Mouse (Mus musculus): ENCODE measurements at regions not wholly inside any gene's neighbourhood (a gene's known extent, or its start where the extent isn't known, plus 50 kb on each side); places are given as distances from the start of the nearest gene placed in this dataset.

DNA sequence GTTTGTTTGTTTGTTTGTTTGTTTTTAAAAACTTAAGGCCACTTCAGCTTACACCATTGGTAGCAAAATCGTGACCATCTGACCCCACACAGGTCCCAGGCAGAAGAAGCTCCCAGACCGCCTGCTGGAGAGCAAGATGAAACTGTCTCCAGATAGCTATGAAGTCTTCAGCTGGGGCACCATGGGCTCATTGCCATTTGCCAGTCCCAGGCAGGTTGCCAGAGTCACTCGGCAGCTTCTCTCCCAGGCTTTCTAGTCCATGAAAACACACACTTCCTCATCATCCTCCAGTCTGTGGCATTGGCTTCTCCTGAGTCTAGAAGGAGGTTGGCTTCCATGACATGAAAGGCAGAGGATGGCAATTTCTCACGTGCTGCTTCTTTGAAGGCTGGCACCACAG, 293.5 kb upstream of the N4bp1 start:
- Histone ChIP-seq H3K9me3 (replicated peaks; ENCODE audit: control insufficient read depth, low read length) (no peaks in the 10 kb centered on the region), H3K36me3 (ENCODE audit: control insufficient read depth, insufficient read depth, low read length) (no peaks in the 10 kb centered on the region), H3K4me3 (ENCODE audit: low read depth, low read length) (no peak overlapping the region), H3K27me3 (ENCODE audit: control insufficient read depth, insufficient read depth, low read length) (no peaks in the 10 kb centered on the region), H3K4me1 (ENCODE audit: control insufficient read depth, insufficient read depth, low read length) (no peaks in the 10 kb centered on the region), H3K27ac (ENCODE audit: low read depth, low read length) (no peak overlapping the region), H3K4me2 (no peak overlapping the region), H3K9ac (ENCODE audit: low read depth, low read length) (no peak overlapping the region)
- ATAC-seq (replicated peaks; ENCODE audit: insufficient number of reproducible peaks, low FRiP score, low TSS enrichment): no peak
- WGBS (ENCODE audit: insufficient replicate concordance): 74% methylated on average over 4 of the region's 4 CpGs

GRCm38 (mm10) chr8:87177620-87178019, 292.6 kb upstream of the N4bp1 start:
- 82% methylated on average over 6 of the region's 6 CpGs for WGBS (ENCODE audit: insufficient replicate concordance)

GRCm38 (mm10) chr8:87175097-87175496, 290.0 kb upstream of the N4bp1 start:
- H3K4me2 ChIP-seq: no peak overlapping the region
- H3K36me3 ChIP-seq (ENCODE audit: control insufficient read depth, insufficient read depth, low read length): no peaks in the 10 kb centered on the region
- no peaks in the 10 kb centered on the region for H3K27me3 ChIP-seq (ENCODE audit: control insufficient read depth, insufficient read depth, low read length)
- no peak for ATAC-seq (replicated peaks; ENCODE audit: insufficient number of reproducible peaks, low FRiP score, low TSS enrichment)
- no peak overlapping the region for H3K9ac ChIP-seq (ENCODE audit: low read depth, low read length)
- H3K4me3 ChIP-seq (ENCODE audit: low read depth, low read length): no peak overlapping the region
- no peak overlapping the region for H3K27ac ChIP-seq (ENCODE audit: low read depth, low read length)
- H3K9me3 ChIP-seq (replicated peaks; ENCODE audit: control insufficient read depth, low read length): no peaks in the 10 kb centered on the region
- H3K4me1 ChIP-seq (ENCODE audit: control insufficient read depth, insufficient read depth, low read length): no peaks in the 10 kb centered on the region

More at GRCm38 (mm10) chr8:87177620-87178019, 292.6 kb upstream of the N4bp1 start:
- H3K9me3 ChIP-seq (replicated peaks; ENCODE audit: control insufficient read depth, low read length): no peaks in the 10 kb centered on the region
- no peaks in the 10 kb centered on the region for H3K27me3 ChIP-seq (ENCODE audit: control insufficient read depth, insufficient read depth, low read length)
- H3K4me3 ChIP-seq (ENCODE audit: low read depth, low read length): no peak overlapping the region
- H3K4me2 ChIP-seq: no peak overlapping the region
- ATAC-seq (replicated peaks; ENCODE audit: insufficient number of reproducible peaks, low FRiP score, low TSS enrichment): no peak
- no peaks in the 10 kb centered on the region for H3K4me1 ChIP-seq (ENCODE audit: control insufficient read depth, insufficient read depth, low read length)
- H3K9ac ChIP-seq (ENCODE audit: low read depth, low read length): no peak overlapping the region
- no peak overlapping the region for H3K27ac ChIP-seq (ENCODE audit: low read depth, low read length)
- no peaks in the 10 kb centered on the region for H3K36me3 ChIP-seq (ENCODE audit: control insufficient read depth, insufficient read depth, low read length)

GRCm38 (mm10) chr8:87173720-87174119, 288.7 kb upstream of the N4bp1 start:
- no peak for ATAC-seq (replicated peaks; ENCODE audit: insufficient number of reproducible peaks, low FRiP score, low TSS enrichment)
- Histone ChIP-seq H3K4me3 (ENCODE audit: low read depth, low read length) (no peak overlapping the region), H3K4me2 (no peak overlapping the region), H3K27me3 (ENCODE audit: control insufficient read depth, insufficient read depth, low read length) (no peaks in the 10 kb centered on the region), H3K36me3 (ENCODE audit: control insufficient read depth, insufficient read depth, low read length) (no peaks in the 10 kb centered on the region), H3K27ac (ENCODE audit: low read depth, low read length) (no peak overlapping the region), H3K9me3 (replicated peaks; ENCODE audit: control insufficient read depth, low read length) (no peaks in the 10 kb centered on the region), H3K4me1 (ENCODE audit: control insufficient read depth, insufficient read depth, low read length) (no peaks in the 10 kb centered on the region), H3K9ac (ENCODE audit: low read depth, low read length) (no peak overlapping the region)

GRCm38 (mm10) chr8:87166771-87167170, 281.7 kb upstream of the N4bp1 start:
- H3K4me3 ChIP-seq (ENCODE audit: low read depth, low read length): no peak overlapping the region
- ATAC-seq (replicated peaks; ENCODE audit: insufficient number of reproducible peaks, low FRiP score, low TSS enrichment): no peak
- no peak overlapping the region for H3K27ac ChIP-seq (ENCODE audit: low read depth, low read length)
- 81% methylated on average over 1 of the region's 1 CpGs for WGBS (ENCODE audit: insufficient replicate concordance)
- no peaks in the 10 kb centered on the region for H3K36me3 ChIP-seq (ENCODE audit: control insufficient read depth, insufficient read depth, low read length)
- no peak overlapping the region for H3K9ac ChIP-seq (ENCODE audit: low read depth, low read length)
- no peaks in the 10 kb centered on the region for H3K9me3 ChIP-seq (replicated peaks; ENCODE audit: control insufficient read depth, low read length)
- no peaks in the 10 kb centered on the region for H3K4me1 ChIP-seq (ENCODE audit: control insufficient read depth, insufficient read depth, low read length)
- no peak overlapping the region for H3K4me2 ChIP-seq
- no peaks in the 10 kb centered on the region for H3K27me3 ChIP-seq (ENCODE audit: control insufficient read depth, insufficient read depth, low read length)

GRCm38 (mm10) chr8:87160416-87160815, 275.4 kb upstream of the N4bp1 start:
- peaks cover 2% of the 10 kb centered on the region; the same call in 1 of the 2 replicates for H3K4me1 ChIP-seq (ENCODE audit: control insufficient read depth, insufficient read depth, low read length)
- no peak overlapping the region for H3K9ac ChIP-seq (ENCODE audit: low read depth, low read length)
- ATAC-seq (replicated peaks; ENCODE audit: insufficient number of reproducible peaks, low FRiP score, low TSS enrichment): no peak
- H3K4me2 ChIP-seq: no peak overlapping the region
- no peaks in the 10 kb centered on the region for H3K9me3 ChIP-seq (replicated peaks; ENCODE audit: control insufficient read depth, low read length)
- WGBS (ENCODE audit: insufficient replicate concordance): 82% methylated on average over 2 of the region's 2 CpGs
- no peaks in the 10 kb centered on the region for H3K27me3 ChIP-seq (ENCODE audit: control insufficient read depth, insufficient read depth, low read length)
- H3K4me3 ChIP-seq (ENCODE audit: low read depth, low read length): no peak overlapping the region
- H3K36me3 ChIP-seq (ENCODE audit: control insufficient read depth, insufficient read depth, low read length): no peaks in the 10 kb centered on the region
- no peak overlapping the region for H3K27ac ChIP-seq (ENCODE audit: low read depth, low read length)

DNA sequence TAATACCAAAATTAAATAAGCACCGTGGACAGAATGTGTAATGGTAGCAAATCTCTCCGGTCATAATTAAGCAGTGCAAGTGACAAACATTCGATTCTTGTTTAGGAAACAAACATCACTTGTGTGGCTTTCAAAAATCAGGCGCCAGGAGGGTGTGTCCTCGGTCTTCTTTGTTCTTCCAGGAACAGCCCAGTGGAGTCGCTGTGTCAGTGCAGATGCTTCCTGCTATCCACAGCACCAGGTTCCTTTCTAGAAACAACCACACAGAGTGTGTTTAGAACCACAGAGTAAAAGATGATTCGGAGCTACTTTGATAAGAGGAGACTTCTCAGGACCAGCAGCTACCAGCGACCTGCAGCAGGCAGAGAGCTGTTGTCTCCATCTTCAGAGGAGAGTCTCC, 273.3 kb upstream of the N4bp1 start:
- H3K27me3 ChIP-seq (ENCODE audit: control insufficient read depth, insufficient read depth, low read length): no peaks in the 10 kb centered on the region
- no peaks in the 10 kb centered on the region for H3K36me3 ChIP-seq (ENCODE audit: control insufficient read depth, insufficient read depth, low read length)
- no peak overlapping the region for H3K4me2 ChIP-seq
- WGBS (ENCODE audit: insufficient replicate concordance): 52% methylated on average over 8 of the region's 8 CpGs
- no peak overlapping the region for H3K9ac ChIP-seq (ENCODE audit: low read depth, low read length)
- no peak overlapping the region for H3K27ac ChIP-seq (ENCODE audit: low read depth, low read length)
- H3K4me3 ChIP-seq (ENCODE audit: low read depth, low read length): no peak overlapping the region
- H3K9me3 ChIP-seq (replicated peaks; ENCODE audit: control insufficient read depth, low read length): no peaks in the 10 kb centered on the region
- H3K4me1 ChIP-seq (ENCODE audit: control insufficient read depth, insufficient read depth, low read length): peaks cover 2% of the 10 kb centered on the region; the same call in 1 of the 2 replicates
- ATAC-seq (replicated peaks; ENCODE audit: insufficient number of reproducible peaks, low FRiP score, low TSS enrichment): no peak

DNA sequence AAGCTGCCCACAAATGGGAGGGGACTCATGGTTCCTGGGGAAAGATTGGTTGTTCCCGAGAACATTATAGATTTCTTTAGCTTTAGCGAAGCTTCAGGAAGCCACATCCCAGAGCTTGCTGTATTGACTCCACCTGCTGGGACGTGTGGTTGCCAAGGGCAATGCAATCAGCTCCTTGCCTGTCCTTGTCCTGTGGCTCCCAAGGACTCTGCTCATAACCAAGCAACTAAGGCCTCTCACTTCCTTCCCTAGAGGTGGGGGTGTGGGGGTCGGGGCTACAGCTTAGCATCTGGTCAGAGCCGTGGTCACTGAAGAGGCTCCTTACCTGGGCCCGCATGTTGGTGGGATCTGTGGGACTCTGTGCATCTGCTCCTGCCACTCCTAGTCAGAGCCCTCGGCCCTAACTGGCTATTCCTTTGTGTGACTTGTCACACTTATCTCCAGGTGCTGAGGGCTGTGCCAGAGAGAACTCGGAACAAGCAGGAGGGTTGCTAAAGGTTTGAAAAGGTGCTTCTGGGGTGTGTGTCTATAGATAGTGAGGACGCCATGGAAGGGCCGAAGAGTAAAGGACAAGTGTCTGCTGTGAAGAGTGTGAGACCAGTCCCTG, 270.9 kb upstream of the N4bp1 start:
- H3K4me2 ChIP-seq: no peak overlapping the region
- H3K9me3 ChIP-seq (replicated peaks; ENCODE audit: control insufficient read depth, low read length): no peaks in the 10 kb centered on the region
- H3K27ac ChIP-seq (ENCODE audit: low read depth, low read length): no peak overlapping the region
- H3K27me3 ChIP-seq (ENCODE audit: control insufficient read depth, insufficient read depth, low read length): no peaks in the 10 kb centered on the region
- H3K4me3 ChIP-seq (ENCODE audit: low read depth, low read length): no peak overlapping the region
- H3K9ac ChIP-seq (ENCODE audit: low read depth, low read length): no peak overlapping the region
- WGBS (ENCODE audit: insufficient replicate concordance): 60% methylated on average over 10 of the region's 10 CpGs
- ATAC-seq (replicated peaks; ENCODE audit: insufficient number of reproducible peaks, low FRiP score, low TSS enrichment): no peak
- H3K4me1 ChIP-seq (ENCODE audit: control insufficient read depth, insufficient read depth, low read length): peaks cover 6% of the 10 kb centered on the region
- no peaks in the 10 kb centered on the region for H3K36me3 ChIP-seq (ENCODE audit: control insufficient read depth, insufficient read depth, low read length)

DNA sequence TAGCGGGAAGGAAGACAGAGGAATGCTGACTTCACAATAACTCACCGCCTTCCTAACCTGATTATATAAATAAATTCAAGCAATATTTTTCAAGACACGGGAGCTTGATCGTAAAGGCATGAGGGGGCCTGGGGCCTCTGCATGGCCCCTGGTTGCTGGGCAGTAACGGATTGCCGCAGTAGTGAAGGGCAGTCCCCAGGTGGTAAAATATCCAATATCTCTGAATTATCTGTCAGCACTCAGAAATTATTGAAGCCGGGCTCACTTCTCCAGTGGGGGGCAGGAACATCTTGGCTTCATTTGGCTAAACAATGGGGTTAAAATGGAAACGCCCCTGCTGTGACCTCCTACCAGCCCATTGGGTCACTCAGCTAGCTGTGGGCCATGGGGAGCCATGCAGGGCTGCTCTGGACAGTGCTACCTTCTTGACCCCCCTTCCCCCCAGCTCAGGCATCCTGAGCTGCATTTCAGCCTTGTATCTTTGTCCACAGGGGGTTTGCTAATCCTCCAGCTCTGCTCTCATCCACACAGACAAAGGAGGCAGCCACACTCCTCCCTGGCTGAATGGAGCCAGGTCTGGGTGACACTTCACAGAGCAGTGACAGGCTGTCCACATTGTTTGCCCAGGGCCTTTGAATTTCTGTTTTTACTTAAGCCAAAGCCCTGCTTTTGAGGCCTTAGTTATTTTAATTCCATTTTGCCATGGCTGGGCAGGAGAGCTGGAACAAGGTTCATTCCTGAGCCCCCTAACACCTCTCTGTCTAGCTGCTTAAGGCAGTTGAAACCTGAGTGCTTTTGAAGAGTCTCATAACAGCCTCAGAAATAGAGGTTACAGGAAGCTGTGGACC, 267.2 kb upstream of the N4bp1 start:
- 45% methylated on average over 8 of the region's 8 CpGs for WGBS (ENCODE audit: insufficient replicate concordance)

More for the DNA sequence above, 267.2 kb upstream of the N4bp1 start:
- H3K9ac ChIP-seq (ENCODE audit: low read depth, low read length): no peak overlapping the region
- no peak overlapping the region for H3K4me2 ChIP-seq
- no peak overlapping the region for H3K4me3 ChIP-seq (ENCODE audit: low read depth, low read length)
- H3K36me3 ChIP-seq (ENCODE audit: control insufficient read depth, insufficient read depth, low read length): no peaks in the 10 kb centered on the region
- H3K4me1 ChIP-seq (ENCODE audit: control insufficient read depth, insufficient read depth, low read length): peaks cover 6% of the 10 kb centered on the region
- H3K27ac ChIP-seq (ENCODE audit: low read depth, low read length): 0 out of 2 replicates have a peak overlapping the region, but pooled peaks have one; percentile 6
- ATAC-seq (replicated peaks; ENCODE audit: insufficient number of reproducible peaks, low FRiP score, low TSS enrichment): no peak
- H3K9me3 ChIP-seq (replicated peaks; ENCODE audit: control insufficient read depth, low read length): no peaks in the 10 kb centered on the region
- H3K27me3 ChIP-seq (ENCODE audit: control insufficient read depth, insufficient read depth, low read length): no peaks in the 10 kb centered on the region

Measured in heart, embryonic 11.5 days (tissue).